Mouse (Mus musculus) T-cell, adult 2 months (primary cell): ENCODE results near the gene Tbc1d10c.

ENCODE experiments used
- DNase-seq: peaks from one replicate; pipeline ENCODE4 v3.0.0; 2022; ENCODE audit warnings: low spot score

Tbc1d10c gene

DNA sequence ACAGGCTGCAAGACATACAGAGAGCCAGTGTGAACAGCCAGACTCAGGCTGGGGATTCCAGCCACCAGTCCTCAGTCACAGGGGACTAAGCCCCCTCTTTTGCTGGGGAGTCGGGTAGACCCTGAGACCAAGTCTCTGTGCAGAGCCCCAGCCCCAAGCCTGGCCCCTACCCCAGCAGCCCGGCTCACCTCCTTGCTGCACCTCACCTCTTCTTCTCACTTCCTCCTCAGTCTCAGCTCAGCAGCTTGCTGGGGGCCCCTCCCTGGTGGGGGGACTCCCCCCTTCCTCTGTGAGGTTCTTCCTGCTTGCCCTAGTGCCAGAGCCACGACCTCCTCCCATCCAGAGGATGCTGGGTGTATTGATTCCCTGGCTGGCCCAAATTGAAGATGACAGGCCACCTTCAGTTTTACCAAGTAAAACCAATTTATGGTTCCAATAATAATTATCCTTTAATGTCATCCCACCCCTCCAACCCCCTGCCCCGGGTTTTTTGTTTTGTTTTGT, at the start of gene Tbc1d10c:
TSS of gene Tbc1d10c (minus strand) at position 454 of the 504 bp plus-strand sequence.
- peak; percentile 92 for DNase-seq

DNA sequence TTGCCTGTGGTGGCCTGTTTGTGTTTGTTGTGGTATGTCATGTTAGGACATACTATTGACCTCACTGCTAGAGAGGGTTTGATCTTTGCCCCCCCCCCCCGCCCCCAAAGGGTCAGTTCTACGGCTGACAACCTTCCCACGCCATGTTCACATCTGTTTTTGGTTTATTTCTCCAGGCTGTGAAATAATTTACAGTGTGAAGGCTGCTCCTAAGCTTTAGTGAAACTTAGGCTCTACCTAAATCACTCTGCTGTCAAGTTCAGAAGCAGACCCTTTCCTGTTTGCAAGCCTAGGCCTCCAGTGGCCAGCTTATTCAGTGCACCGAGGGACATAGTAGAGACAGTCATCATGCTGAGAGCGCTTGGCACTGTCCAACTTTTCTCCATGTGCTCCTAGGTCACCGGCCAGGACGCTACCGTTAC, 49.2 kb upstream of the Tbc1d10c start:
- DNase-seq: no peak

DNA sequence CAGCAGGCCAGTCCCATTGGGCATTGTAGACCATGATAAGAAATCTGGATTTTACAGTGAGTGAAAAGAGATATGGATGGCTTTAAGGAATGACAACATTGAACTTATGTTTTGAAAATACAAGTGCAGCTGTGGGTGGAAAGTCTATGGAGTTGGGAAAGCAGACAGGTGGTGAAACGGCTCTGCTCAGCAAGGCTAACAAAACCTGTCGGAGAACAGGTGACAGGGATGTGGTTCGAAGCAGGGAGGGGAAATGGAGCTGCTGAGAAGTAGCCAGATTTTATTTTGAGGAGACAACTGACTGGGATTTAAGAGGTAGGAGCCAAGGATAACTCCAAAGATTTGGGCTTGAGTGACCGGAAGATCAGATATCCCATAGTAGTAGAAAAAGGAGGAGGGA, 43.5 kb upstream of the Tbc1d10c start:
- DNase-seq: no peak

DNA sequence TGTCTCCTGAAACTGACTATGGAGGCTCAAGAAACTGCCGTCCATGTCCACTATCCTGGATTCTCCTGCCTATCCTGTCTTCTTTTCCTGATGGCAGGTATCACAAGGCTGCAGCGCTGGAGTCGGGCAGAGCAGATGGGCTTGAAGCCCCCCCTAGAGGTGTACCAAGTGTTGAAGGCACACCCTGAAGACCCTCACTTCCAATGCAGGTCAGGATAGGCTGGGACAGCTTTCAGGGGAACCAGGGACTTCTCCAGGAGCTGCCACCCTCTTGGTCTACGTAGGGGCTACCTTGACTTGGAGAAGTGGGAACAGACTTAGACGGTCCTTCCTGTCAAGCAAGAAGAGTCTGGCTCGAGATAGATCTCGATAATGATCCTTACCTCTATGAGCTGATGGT, 41.6 kb upstream of the Tbc1d10c start:
- DNase-seq: no peak

DNA sequence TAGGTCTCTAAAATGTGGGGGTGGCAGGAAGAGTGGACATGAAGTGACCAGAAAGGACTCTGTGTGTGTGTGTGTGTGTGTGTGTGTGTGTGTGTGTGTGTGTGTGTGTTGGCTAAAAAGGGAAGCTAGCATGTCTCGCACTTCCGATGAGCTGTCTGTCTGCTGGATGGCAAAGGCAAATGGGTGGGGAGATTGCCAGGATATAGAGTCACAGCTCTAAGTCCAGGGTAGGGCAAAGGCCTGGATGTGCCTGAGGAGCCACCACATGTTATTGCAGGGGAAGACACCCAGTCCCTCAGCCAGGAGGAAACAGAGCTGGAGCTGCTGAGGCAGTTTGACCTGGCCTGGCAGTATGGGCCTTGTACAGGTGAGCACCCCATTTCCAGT, 41.1 kb upstream of the Tbc1d10c start:
- DNase-seq: no peak

- peak; percentile 94 for DNase-seq
Measured at GRCm38 (mm10) chr19:4231253-4232185, 40.4 kb upstream of the Tbc1d10c start, which contains the start of gene Pold4. TSS of gene Pold4 (plus strand) at chr19:4231899.

GRCm38 (mm10) chr19:4230415-4230814, 39.3 kb upstream of the Tbc1d10c start:
- no peak for DNase-seq

DNA sequence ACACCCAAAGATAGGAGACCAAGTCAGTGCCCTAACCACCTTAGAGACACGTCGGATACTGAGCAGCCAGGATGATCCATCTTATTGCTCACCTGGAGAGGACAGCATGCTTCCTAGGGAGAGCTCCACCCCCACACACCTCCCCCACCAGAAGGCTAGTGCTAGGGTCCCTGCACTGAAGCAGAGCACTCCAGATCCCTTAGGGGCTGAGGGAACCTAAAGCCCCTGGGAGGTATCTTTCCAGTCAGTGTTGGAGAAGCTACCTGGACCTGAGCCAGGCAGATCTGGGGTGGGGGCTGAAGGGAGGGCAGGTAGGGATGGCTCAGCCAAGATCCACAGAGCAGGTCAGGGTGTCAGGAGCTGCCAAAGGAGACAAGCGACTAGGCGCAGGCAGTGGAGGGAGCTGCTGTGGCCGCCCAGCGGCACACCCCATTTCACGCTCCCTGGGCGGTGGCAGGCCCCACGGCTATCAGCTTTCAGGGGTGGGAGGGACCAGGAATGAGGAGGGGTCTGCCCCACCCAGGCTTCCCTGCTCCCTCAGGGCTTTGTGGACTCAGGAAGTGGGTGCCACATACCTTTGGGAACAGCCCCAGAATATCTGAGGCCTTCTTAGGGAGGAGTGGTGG, 38.5 kb upstream of the Tbc1d10c start:
- no peak for DNase-seq

DNA sequence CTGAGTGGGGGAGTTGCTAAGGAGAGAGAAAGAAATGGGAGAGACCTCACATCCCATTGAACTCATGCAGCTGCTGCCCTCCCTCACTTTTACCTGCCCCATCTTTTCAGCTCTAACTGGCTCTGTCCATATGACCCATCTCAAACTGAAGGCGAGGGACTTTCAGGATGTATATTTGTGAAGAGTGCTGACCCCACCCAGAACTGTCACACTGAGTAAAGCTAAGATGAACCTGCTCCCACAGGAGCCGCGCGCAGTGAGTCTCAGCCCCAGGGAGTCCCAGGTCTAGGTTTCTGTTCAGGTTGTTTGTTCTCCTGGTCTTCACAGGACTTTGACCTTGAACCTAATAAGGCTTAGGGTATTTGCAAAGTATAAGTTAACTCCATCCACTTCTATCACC, 37.8 kb upstream of the Tbc1d10c start:
- DNase-seq: no peak

- peak; percentile 69 for DNase-seq
Measured at GRCm38 (mm10) chr19:4227894-4228678, 37.0 kb upstream of the Tbc1d10c start.

GRCm38 (mm10) chr19:4227446-4227845, 36.4 kb upstream of the Tbc1d10c start:
- DNase-seq: peak; percentile 59

DNA sequence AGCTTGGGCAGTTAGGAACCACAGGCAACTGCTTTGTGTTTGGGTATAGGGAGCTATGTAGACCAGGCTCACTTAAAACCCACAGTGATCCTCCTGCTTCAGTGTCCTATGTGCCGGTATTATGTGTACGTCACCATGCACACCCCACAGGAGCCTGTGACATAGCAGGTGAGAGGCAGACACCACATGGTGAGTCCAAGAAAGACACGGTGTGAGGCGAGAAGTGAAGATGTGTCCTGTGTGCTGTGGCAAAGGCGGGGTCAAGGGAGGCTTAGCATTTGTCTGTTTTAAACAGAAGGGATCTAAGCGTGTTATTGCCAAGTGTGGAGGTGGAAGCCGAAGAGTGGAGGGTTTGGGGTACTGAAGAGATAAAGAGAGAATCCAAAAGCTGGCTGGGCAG, 35.7 kb upstream of the Tbc1d10c start:
- DNase-seq: peak; percentile 55

GRCm38 (mm10) chr19:4222165-4222564, 31.1 kb upstream of the Tbc1d10c start:
- no peak for DNase-seq

DNA sequence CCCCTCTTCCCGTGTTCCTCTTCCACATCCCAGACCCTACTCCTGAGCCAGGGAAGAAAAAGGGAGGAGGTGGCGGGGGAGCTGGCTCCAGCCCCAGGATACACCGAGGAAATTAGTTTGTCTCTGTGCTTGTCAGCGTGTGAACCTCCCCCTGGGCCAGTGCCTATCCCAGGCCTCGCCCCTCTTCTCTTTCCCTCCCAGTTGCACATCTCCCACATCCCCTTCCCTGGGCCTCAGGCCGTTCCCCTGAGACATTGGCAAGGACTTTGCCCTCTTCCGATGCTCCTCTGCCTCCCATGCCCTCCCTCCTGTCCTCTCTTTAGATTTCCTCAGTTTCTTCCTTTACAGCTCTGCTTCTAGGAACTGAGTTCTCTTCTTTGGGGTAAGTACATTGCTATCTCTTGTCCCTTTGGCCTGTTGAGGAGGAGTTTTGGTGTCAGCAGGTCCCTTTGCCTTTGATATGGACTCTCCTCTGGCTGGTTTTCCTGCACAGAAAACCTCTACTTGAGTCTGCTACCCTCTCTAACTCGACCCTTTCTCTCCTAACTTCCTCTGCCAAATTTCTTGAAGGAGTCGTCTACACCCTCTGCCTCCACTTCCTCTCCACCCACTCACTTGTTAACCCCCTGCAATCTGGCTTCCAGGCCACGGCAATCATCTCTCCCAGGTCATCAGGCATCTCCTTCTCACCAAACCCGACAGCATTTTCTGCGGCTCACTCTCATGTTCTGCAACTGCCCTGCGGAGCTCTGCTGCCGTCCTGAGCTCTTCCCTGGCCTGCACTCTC, 30.1 kb upstream of the Tbc1d10c start:
- DNase-seq: peak; percentile 51

DNA sequence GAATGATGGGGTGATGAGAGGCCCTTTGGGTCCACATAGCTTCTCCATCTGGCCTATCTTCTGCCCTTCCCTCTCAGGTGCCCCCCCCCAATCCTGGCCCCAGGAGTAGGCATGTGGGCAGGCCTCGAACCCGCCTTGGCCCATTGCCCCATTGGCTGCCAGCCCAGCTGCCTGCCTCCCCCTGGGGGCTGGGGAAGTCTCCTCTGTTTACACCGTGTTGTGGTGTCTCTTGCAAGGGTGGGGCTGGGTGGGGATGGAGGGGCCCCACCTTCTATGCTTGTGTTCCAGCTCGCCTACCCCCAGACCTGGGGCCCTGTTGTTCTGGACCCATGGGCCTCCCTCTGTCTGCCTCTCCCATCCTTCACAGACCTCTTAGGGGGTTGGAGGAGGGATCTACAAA, 29.3 kb upstream of the Tbc1d10c start:
- DNase-seq: no peak

- no peak for DNase-seq
Measured at GRCm38 (mm10) chr19:4219943-4220342, 28.9 kb upstream of the Tbc1d10c start.

GRCm38 (mm10) chr19:4218784-4219183, 27.7 kb upstream of the Tbc1d10c start:
- peak; percentile 73 for DNase-seq

DNA sequence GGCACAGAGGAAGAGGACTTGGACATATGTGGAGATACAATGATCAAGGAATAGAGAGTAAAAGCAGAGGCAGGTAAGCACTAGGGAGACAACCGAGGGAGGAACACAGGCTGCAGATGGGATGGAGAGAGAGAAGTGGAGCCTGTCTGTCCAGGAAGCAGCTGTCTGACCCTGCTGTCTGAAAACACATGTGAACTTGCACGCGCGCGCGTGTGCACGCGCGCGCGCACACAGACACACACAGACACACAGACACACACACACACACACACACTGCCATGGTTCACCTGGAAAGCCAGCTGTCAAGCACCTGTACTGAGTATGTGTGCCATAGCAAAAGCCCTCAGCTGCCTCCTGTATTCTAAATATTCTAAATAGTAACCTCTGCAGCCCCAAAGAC, 27.2 kb upstream of the Tbc1d10c start:
- DNase-seq: no peak

- DNase-seq: no peak
Measured at GRCm38 (mm10) chr19:4217855-4218254, 26.8 kb upstream of the Tbc1d10c start.

DNA sequence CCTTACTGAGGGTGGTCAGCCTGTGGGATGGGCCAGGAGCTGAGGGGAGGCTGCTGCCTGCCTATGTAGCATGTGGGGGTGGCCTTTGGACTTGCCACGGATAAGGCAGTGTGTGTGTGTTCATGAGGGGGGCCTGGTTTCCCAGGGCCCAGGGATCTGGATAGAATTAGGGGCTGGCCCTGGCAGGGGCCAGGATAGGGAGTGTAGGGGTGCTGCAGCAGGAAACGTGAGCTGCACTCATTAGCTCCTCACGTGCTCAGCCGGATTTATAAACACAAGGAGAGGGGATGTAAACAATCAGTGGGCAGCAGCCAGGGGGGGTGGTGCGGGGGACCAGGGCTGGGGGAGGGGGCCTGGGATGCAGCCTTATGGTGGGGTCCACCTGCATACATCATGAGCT, 26.1 kb upstream of the Tbc1d10c start:
- DNase-seq: no peak

GRCm38 (mm10) chr19:4216041-4216685, 25.1 kb upstream of the Tbc1d10c start:
- no peak for DNase-seq
